Mouse (Mus musculus) lung, postnatal 0 days (tissue): Measurements from ENCODE around the gene Higd1c.

ENCODE experiments used
- CTCF ChIP-seq: IDR thresholded peaks from 2 replicates; pipeline ENCODE4 v1.5.1; 2016; ENCODE audit warnings: antibody characterized with exemption, mild to moderate bottlenecking
- EP300 ChIP-seq: IDR thresholded peaks from 2 replicates; pipeline ENCODE4 v1.6.1; 2016; ENCODE audit warnings: antibody characterized with exemption, mild to moderate bottlenecking, control low read depth

DNA sequence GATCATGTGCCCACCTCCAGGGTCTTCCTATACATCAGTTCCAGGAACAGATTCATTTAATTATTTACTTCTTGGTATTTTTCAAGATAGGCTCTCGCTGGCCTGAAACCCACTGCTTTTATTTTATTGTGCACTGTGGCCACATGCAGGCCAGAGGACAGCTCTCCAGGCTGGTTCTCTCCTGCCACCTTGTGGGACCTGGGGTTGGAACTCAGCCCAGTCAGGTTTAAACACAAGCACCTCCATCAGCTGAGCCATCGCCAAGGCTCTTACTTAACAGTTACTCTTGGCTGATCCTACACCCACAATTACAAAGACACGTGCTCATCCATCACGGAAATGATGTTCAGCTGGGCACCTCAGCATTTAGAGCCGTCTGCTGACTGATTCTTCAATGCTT lies 43.2 kb upstream of the Higd1c start:
- TF ChIP-seq CTCF (peak; percentile 74), EP300 (no peak)
